Mouse (Mus musculus) retina, postnatal 1 day (tissue): ENCODE data around the gene Olfr308.
"Not testable (repeated sequence)": the region's sequence is repeated elsewhere in the genome, so short reads cannot be mapped to it uniquely, and the experiment has no call there.

ENCODE experiments used
- DNase-seq: peaks from one replicate; pipeline ENCODE4 v3.0.0-alpha.2; 2012

Gene Olfr308

DNA sequence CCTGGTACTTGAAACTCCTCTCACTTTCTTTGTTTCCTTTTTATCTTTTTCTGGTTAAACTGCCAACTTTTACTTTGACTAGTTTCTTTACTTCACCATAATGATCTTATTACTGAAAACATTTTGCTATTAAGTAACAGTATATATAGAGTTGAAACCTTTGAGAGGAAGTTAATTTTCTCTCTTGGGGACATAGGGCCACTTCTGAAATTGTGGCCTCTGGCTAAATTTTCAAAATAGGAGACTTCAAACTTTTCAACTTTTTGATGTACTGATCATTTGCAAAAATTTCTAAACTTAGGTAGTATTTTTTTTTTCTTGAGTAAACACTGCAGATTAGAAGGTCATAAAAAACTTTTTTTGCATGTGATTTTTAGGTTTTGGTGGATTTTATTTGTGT is at the start of gene Olfr308:
Olfr308 (minus strand) TSS at position 101 of the 400 bp plus-strand sequence.
- no peak for DNase-seq

- DNase-seq: no peak
Observed at GRCm38 (mm10) chr7:86366828-86367227, 41.4 kb upstream of the Olfr308 start, which contains the start of gene Olfr305. Gene Olfr305, minus strand, starts transcription at chr7:86366928.

DNA sequence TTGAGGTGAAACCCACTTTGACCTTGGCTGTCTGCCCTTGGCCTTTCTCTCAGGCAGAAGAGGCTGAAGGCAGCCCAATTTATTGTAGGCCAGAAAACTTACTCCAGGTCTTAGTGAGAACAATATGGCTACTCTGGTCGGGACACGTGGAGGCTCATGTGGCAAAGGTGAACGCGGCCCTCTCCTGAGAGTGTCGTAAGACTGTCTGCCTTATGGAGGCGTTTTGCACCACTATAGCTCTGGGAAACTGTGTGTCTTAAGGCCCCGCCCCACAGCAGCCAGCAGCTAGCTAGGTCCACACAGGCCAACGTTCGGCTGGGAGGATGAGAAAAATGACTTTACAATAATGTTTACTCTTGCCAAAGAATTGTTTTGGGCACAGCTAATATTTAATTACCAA is 20.9 kb upstream of the Olfr308 start:
- not testable (repeated sequence) for DNase-seq

DNA sequence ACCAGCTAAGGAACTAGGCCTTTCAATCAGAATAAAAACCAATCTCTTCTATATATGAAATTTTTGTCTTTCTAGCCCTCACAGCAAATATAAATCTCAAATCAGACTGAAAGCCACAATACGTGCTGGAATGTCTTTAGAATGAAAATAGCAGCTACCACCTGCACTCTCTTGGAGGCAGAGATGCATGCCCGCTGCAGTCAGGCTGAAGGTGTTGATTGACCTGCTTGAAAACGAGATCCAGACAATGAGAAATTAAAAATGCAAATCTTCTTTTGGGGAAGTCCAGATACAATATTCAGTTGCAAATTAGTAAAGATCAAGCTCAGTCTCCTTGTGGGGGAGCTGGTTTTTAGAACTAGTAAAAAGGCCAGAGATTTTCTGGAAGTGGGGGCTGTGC is 18.8 kb upstream of the Olfr308 start:
- DNase-seq: no peak

DNA sequence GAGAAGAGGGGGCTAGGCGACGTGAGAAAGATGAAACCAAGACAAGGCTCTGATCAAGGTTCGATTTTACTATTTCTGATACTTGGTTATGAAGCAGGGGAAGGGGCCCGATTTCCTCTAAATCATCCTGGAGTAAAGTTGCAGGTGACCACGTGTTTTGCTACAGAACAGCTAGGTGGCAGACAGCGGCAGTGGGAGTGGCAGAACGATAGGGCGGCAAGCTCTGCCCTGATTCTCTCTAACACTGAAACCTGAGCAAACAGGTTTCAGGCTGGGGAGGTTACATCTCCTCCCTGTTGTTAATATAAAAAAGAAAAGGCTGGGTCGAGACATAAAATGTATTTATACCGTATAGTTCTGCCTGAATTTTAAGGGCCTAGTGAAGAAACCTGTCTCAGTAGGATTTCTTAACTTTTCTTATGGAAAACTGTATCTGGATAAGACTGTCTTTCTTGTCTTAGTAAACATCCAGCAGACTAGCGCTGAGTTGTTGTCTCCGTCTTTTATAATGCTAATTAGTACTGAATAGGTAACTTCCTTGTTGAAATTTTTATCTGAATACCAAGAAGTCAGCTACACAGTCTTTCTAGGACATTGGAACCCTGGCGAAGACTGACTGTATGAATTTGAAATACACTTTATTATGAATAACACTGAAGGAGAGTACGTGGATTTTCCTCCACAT is 17.6 kb upstream of the Olfr308 start:
- no peak for DNase-seq

- no peak for DNase-seq
Observed at GRCm38 (mm10) chr7:86337486-86337885, 12.1 kb upstream of the Olfr308 start, which contains the start of gene Olfr307. Gene Olfr307, minus strand, starts transcription at chr7:86337586.

DNA sequence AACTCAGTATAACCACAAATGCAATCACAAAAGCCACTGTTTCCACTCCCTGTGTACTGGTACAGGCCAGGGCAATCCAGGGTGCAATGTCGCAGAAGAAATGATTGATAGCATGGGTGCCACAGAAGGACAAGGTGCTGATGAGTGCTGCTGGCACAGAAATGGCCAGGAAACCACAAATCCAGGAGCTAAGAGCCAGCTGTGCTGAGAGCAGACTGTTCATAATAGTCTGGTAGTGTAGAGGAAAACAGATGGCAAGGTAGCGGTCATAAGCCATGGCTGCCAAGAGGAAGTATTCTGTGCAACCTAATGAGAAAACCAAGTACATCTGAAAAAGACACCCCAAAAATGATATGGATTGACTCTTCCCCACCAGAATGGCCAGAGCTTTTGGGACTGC is 4.1 kb downstream of the Olfr308 start:
- no peak for DNase-seq

- DNase-seq: no peak
Observed at GRCm38 (mm10) chr7:86313608-86314007, 11.8 kb downstream of the Olfr308 start, which contains the start of gene Olfr309. Gene Olfr309, minus strand, starts transcription at chr7:86313708.

DNA sequence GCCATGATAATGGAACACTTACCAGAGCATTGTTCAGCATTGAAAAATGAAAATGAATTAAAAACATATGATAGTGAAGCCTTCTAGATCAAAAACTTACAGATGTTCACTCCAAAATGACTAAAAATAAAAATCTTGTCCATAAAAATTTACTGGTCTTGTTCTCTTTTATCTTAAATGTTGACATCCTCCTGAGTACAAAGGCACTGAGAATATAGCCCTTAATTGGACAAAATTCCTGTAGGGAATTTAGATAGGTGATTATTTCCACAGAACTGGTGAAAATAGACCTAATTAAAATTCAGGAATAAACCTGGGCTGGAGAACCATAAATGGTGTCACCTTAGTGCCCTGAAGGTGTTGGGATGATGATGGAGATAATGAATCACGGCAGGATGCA is 48.4 kb downstream of the Olfr308 start, which contains the start of gene Olfr310:
Olfr310 (minus strand) TSS at position 101 of the 400 bp plus-strand sequence.
- DNase-seq: no peak
